Mouse (Mus musculus) cerebellum, adult 11-12 months (tissue): Measurements from ENCODE around the gene Amigo1.
A peak's percentile ranks its signal among the peaks of the same experiment; 100 is the strongest.

Experiments used
- DNase-seq: peaks from one replicate; pipeline ENCODE4 v3.0.0; 2022

Gene Amigo1

GRCm38 (mm10) chr3:108186098-108187047 lies at the start of gene Amigo1:
Gene Amigo1 (plus strand): TSS chr3:108186335.
- DNase-seq = peak; percentile 62

- no peak for DNase-seq
These were observed 47.0 kb upstream of the Amigo1 start for GRCm38 (mm10) chr3:108139113-108139512.

GRCm38 (mm10) chr3:108140786-108141185 lies 45.3 kb upstream of the Amigo1 start:
- DNase-seq = no peak

- peak; percentile 89 for DNase-seq
These were observed 40.3 kb upstream of the Amigo1 start, which contains the start of gene Gnai3 for GRCm38 (mm10) chr3:108145534-108146445. Gene Gnai3 (minus strand): TSS chr3:108146146.

- no peak for DNase-seq
These were observed 39.5 kb upstream of the Amigo1 start for GRCm38 (mm10) chr3:108146671-108147070.

GRCm38 (mm10) chr3:108147386-108148235 lies 38.5 kb upstream of the Amigo1 start:
- peak; percentile 79 for DNase-seq

GRCm38 (mm10) chr3:108152290-108152689 lies 33.8 kb upstream of the Amigo1 start:
- no peak for DNase-seq

- peak; percentile 46 for DNase-seq
These were observed 31.5 kb upstream of the Amigo1 start, which contains the start of gene Gpr61 for GRCm38 (mm10) chr3:108154656-108155055. Gene Gpr61 (minus strand): TSS chr3:108154882.

GRCm38 (mm10) chr3:108158383-108159037 lies 27.6 kb upstream of the Amigo1 start:
- DNase-seq = no peak

- no peak for DNase-seq
These were observed 22.0 kb upstream of the Amigo1 start for GRCm38 (mm10) chr3:108164091-108164490.

- DNase-seq = peak; percentile 79
These were observed 21.3 kb upstream of the Amigo1 start for GRCm38 (mm10) chr3:108164807-108165206.

- DNase-seq = no peak
These were observed 20.4 kb upstream of the Amigo1 start for GRCm38 (mm10) chr3:108165532-108166315.

- DNase-seq = peak; percentile 30
These were observed 19.5 kb upstream of the Amigo1 start for GRCm38 (mm10) chr3:108166486-108167211.

GRCm38 (mm10) chr3:108167499-108167898 lies 18.6 kb upstream of the Amigo1 start:
- DNase-seq = no peak

GRCm38 (mm10) chr3:108169199-108169598 lies 16.9 kb upstream of the Amigo1 start:
- DNase-seq = no peak

GRCm38 (mm10) chr3:108174672-108175531 lies 11.2 kb upstream of the Amigo1 start:
- peak; percentile 61 for DNase-seq

- DNase-seq = no peak
These were observed 7.1 kb upstream of the Amigo1 start for GRCm38 (mm10) chr3:108178756-108179715.

- no peak for DNase-seq
These were observed 5.6 kb upstream of the Amigo1 start for GRCm38 (mm10) chr3:108180514-108180913.
